Mouse (Mus musculus) embryonic facial prominence, embryonic 10.5 days (tissue): ENCODE data around the gene Diaph2. TPM values are rescaled to one million over a fixed set of nuclear protein-coding genes. Genes with fewer than 3 reads are reported as not detected.
"Not testable (repeated sequence)": the region's sequence is repeated elsewhere in the genome, so short reads cannot be mapped to it uniquely, and the experiment has no call there.

Experiments used
- DNase-seq: peaks from one replicate; pipeline ENCODE4 v3.0.0-alpha.2; 2017; ENCODE audit warnings: low spot score
- H3K27ac ChIP-seq: fragments of 300-500 bp; sonication (generic); replicated peaks from 2 replicates; pipeline ENCODE4 v1.5.1; 2016; ENCODE audit warnings: mild to moderate bottlenecking
- H3K27me3 ChIP-seq: fragments of 300-500 bp; sonication (generic); replicated peaks from 2 replicates; pipeline ENCODE4 v1.6.1; 2016; ENCODE audit warnings: low read depth, mild to moderate bottlenecking; ENCODE audit not compliant: poor library complexity, severe bottlenecking
- H3K36me3 ChIP-seq: fragments of 300-500 bp; sonication (generic); replicated peaks from 2 replicates; pipeline ENCODE4 v1.6.1; 2016; ENCODE audit warnings: mild to moderate bottlenecking, moderate library complexity
- H3K4me1 ChIP-seq: fragments of 300-500 bp; sonication (generic); 2 replicates; pipeline ENCODE4 v1.6.1; 2016
- H3K4me3 ChIP-seq: fragments of 300-500 bp; sonication (generic); 2 replicates; pipeline ENCODE4 v1.5.1; 2016; ENCODE audit warnings: mild to moderate bottlenecking, moderate library complexity
- H3K9me3 ChIP-seq: fragments of 300-500 bp; sonication (generic); 2 replicates; pipeline ENCODE4 v1.6.1; 2016; ENCODE audit warnings: mild to moderate bottlenecking
- WGBS: fragments of 180-500 bp; shearing (Covaris S2); methylation state at CpG from one replicate; pipeline ENCODE4 v1.1.7; 2016; 5-methylcytosine and 5-hydroxymethylcytosine counted together
- polyA plus RNA-seq: library from polyadenylated mRNA; unstranded; fragments of >200 nt; fragmentation: Nextera tagmentation; extraction: Ambion mirVana; gene quantifications from 2 replicates; pipeline ENCODE4 v1.2.1, GENCODE M21; 2016

The Diaph2 gene
- polyA plus RNA-seq, 1 experiment from 2014 or later = 3.8 TPM

GRCm38 (mm10) chrX:130403214-130403613, 653.7 kb downstream of the Diaph2 start:
- Histone ChIP-seq H3K4me1 (no peaks in the 10 kb centered on the region), H3K27ac (no peak overlapping the region), H3K4me3 (no peak overlapping the region), H3K27me3 (peaks cover 12% of the 10 kb centered on the region; the same call in 1 of the 2 replicates), H3K36me3 (no peaks in the 10 kb centered on the region), H3K9me3 (no peaks in the 10 kb centered on the region)
- no peak for DNase-seq
- WGBS = 60% methylated on average over 3 of the region's 3 CpGs

GRCm38 (mm10) chrX:130407471-130407870, 657.9 kb downstream of the Diaph2 start:
- H3K9me3 ChIP-seq, H3K27me3 ChIP-seq, H3K27ac ChIP-seq, H3K36me3 ChIP-seq, H3K4me1 ChIP-seq, DNase-seq, H3K4me3 ChIP-seq: not testable (repeated sequence)
- WGBS = 87% methylated on average over 3 of the region's 3 CpGs

- no peak for DNase-seq
- H3K4me3 ChIP-seq = no peak overlapping the region
- H3K36me3 ChIP-seq = no peaks in the 10 kb centered on the region
- no peak overlapping the region for H3K27ac ChIP-seq
- H3K4me1 ChIP-seq = no peaks in the 10 kb centered on the region
- H3K27me3 ChIP-seq = no peaks in the 10 kb centered on the region
- H3K9me3 ChIP-seq = no peaks in the 10 kb centered on the region
- 95% methylated on average over 1 of the region's 1 CpGs for WGBS
Observed at GRCm38 (mm10) chrX:130408985-130409384, 659.4 kb downstream of the Diaph2 start.

GRCm38 (mm10) chrX:130423134-130423533, 673.6 kb downstream of the Diaph2 start:
- 76% methylated on average over 2 of the region's 2 CpGs for WGBS
- no peaks in the 10 kb centered on the region for H3K4me1 ChIP-seq
- no peak for DNase-seq

GRCm38 (mm10) chrX:130451822-130452487, 702.4 kb downstream of the Diaph2 start:
- H3K4me1 ChIP-seq = no peaks in the 10 kb centered on the region
- 64% methylated on average over 4 of the region's 4 CpGs for WGBS
- no peak overlapping the region for H3K4me3 ChIP-seq
- no peak for DNase-seq
- no peaks in the 10 kb centered on the region for H3K36me3 ChIP-seq
- no peak overlapping the region for H3K27ac ChIP-seq
- H3K9me3 ChIP-seq = no peaks in the 10 kb centered on the region
- no peaks in the 10 kb centered on the region; the same call in 1 of the 2 replicates for H3K27me3 ChIP-seq

More at GRCm38 (mm10) chrX:130423134-130423533, 673.6 kb downstream of the Diaph2 start:
- Histone ChIP-seq H3K27me3 (no peaks in the 10 kb centered on the region), H3K4me3 (no peak overlapping the region), H3K27ac (no peak overlapping the region), H3K9me3 (no peaks in the 10 kb centered on the region), H3K36me3 (no peaks in the 10 kb centered on the region)

GRCm38 (mm10) chrX:130452488-130452823, 702.9 kb downstream of the Diaph2 start:
- 88% methylated on average over 4 of the region's 4 CpGs for WGBS
- Histone ChIP-seq H3K9me3 (no peaks in the 10 kb centered on the region), H3K27me3 (no peaks in the 10 kb centered on the region; the same call in 1 of the 2 replicates), H3K36me3 (no peaks in the 10 kb centered on the region), H3K27ac (no peak overlapping the region), H3K4me1 (no peaks in the 10 kb centered on the region), H3K4me3 (no peak overlapping the region)
- no peak for DNase-seq

- Histone ChIP-seq H3K27me3 (no peaks in the 10 kb centered on the region), H3K4me3 (no peak overlapping the region), H3K9me3 (no peaks in the 10 kb centered on the region), H3K36me3 (no peaks in the 10 kb centered on the region), H3K4me1 (no peaks in the 10 kb centered on the region), H3K27ac (no peak overlapping the region)
- WGBS = 58% methylated on average over 2 of the region's 2 CpGs
- no peak for DNase-seq
Observed at GRCm38 (mm10) chrX:130473133-130473532, 723.6 kb downstream of the Diaph2 start.

GRCm38 (mm10) chrX:130480877-130481276, 731.3 kb downstream of the Diaph2 start:
- Histone ChIP-seq H3K9me3 (no peaks in the 10 kb centered on the region), H3K27ac (no peak overlapping the region), H3K36me3 (no peaks in the 10 kb centered on the region), H3K4me3 (no peak overlapping the region), H3K4me1 (no peaks in the 10 kb centered on the region), H3K27me3 (peaks cover 10% of the 10 kb centered on the region; the same call in 1 of the 2 replicates)
- DNase-seq = no peak
- 100% methylated on average over 1 of the region's 1 CpGs for WGBS

GRCm38 (mm10) chrX:130502680-130503464, 753.3 kb downstream of the Diaph2 start:
- no peaks in the 10 kb centered on the region for H3K9me3 ChIP-seq
- DNase-seq = no peak
- H3K27ac ChIP-seq = no peak overlapping the region
- WGBS = 69% methylated on average over 12 of the region's 12 CpGs
- no peak overlapping the region for H3K4me3 ChIP-seq
- no peaks in the 10 kb centered on the region for H3K4me1 ChIP-seq
- no peaks in the 10 kb centered on the region for H3K36me3 ChIP-seq
- H3K27me3 ChIP-seq = peaks cover 47% of the 10 kb centered on the region

GRCm38 (mm10) chrX:130503465-130503860, 753.9 kb downstream of the Diaph2 start:
- no peak overlapping the region for H3K4me3 ChIP-seq
- H3K4me1 ChIP-seq = no peaks in the 10 kb centered on the region
- no peak for DNase-seq
- H3K27ac ChIP-seq = no peak overlapping the region
- WGBS = 70% methylated on average over 3 of the region's 3 CpGs
- peaks cover 47% of the 10 kb centered on the region for H3K27me3 ChIP-seq
- no peaks in the 10 kb centered on the region for H3K9me3 ChIP-seq
- H3K36me3 ChIP-seq = no peaks in the 10 kb centered on the region

GRCm38 (mm10) chrX:130505626-130506025, 756.1 kb downstream of the Diaph2 start:
- Histone ChIP-seq H3K27ac (no peak overlapping the region), H3K4me3 (no peak overlapping the region), H3K27me3 (peaks cover 44% of the 10 kb centered on the region), H3K36me3 (no peaks in the 10 kb centered on the region), H3K9me3 (no peaks in the 10 kb centered on the region), H3K4me1 (no peaks in the 10 kb centered on the region)
- DNase-seq = no peak
- WGBS = 23% methylated on average over 5 of the region's 5 CpGs
